Mouse (Mus musculus) forelimb bud, embryonic 11.5 days (tissue): ENCODE data around the gene Plekhg1.

ENCODE experiments used
- DNase-seq: peaks from one replicate; pipeline ENCODE4 v3.0.0-alpha.2; 2012; ENCODE audit warnings: low read depth, low spot score

The Plekhg1 gene

DNA sequence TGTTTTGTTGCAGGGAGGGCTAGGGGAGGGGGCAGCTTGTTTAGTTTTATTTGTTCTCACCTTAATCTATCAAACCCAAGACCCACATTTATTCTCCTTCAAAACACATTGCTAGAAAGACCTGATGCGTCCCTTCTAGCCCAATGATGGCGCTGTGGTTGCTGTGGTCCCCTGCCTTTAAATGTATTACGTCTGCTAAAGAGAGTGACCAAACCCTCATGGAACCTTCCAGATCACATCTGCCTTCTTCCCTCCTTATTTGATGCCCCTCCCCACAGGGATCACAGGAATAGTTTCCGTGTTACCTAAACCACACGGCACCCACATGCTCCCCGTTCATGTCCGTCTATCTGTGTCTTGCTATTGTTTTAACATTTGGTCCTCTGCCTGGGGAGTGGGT is 265.0 kb downstream of the Plekhg1 start:
- no peak for DNase-seq

DNA sequence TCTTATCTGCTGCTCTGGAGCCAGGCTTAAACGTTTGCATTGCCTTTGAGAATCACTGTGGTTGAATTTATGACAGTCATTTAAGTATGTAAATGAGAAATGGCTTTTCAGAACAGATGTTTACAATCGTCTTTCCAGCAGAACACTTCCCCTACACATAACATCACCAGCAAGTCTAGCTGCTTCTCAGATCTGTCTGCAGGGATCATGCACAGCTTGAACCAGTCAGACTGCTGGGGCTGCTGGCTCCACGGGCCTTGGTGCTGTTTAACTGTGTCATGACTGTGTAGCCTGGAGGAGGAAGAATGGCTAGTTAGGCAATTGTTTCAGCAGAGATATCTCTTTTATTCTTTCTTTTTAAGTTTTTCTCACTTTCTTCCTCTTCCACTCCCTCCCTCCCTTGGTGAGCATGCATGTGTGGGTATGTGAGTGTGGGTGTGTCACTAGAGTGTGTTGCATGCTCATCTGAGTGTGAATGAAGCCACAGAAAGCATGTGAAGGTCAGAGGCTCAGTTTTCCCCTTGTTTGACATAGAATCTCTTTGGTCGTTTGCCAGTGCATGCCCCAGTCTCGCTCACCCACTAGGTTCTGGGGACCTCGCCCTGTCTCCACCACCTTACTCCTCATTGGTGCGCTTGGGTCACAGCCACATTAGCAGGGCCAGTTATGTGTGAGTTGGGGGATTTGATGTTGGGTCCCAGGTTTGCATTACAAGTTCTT is 266.3 kb downstream of the Plekhg1 start:
- DNase-seq, result peak; percentile 12
